Mouse (Mus musculus) stomach, postnatal 0 days (tissue): ENCODE measurements around the gene Gramd1b.

Experiments
- CTCF ChIP-seq: IDR thresholded peaks from 2 replicates; pipeline ENCODE4 v1.5.1; 2016; ENCODE audit warnings: antibody characterized with exemption, low read depth, mild to moderate bottlenecking, moderate library complexity
- EP300 ChIP-seq: optimal IDR thresholded peaks from 2 replicates; pipeline ENCODE3; 2016; ENCODE audit warnings: antibody characterized with exemption

GRCm38 (mm10) chr9:40320879-40321667 lies 210.1 kb downstream of the Gramd1b start:
- TF ChIP-seq CTCF (no peak), EP300 (no peak)
